Mouse (Mus musculus) kidney, embryonic 15.5 days (tissue): ENCODE data around the gene Gm28490. TPM values are rescaled to one million over a fixed set of nuclear protein-coding genes. Genes with fewer than 3 reads are reported as not detected.
"Not testable (repeated sequence)": the region's sequence is repeated elsewhere in the genome, so short reads cannot be mapped to it uniquely, and the experiment has no call there.

Experiments used
- ATAC-seq: fragments of 200-750 bp; cut with Nextera tagmentation; replicated peaks from 2 replicates; pipeline ENCODE4 v1.8.0; 2017; ENCODE audit warnings: moderate TSS enrichment; ENCODE audit not compliant: low FRiP score
- H3K27ac ChIP-seq: fragments of 300-500 bp; sonication (generic); 2 replicates; pipeline ENCODE4 v1.5.1; 2015; ENCODE audit warnings: mild to moderate bottlenecking, inconsistent platforms
- H3K27me3 ChIP-seq: fragments of 300-500 bp; sonication (generic); 2 replicates; pipeline ENCODE4 v1.6.1; 2015; ENCODE audit warnings: inconsistent platforms
- H3K36me3 ChIP-seq: fragments of 300-500 bp; sonication (generic); 2 replicates; pipeline ENCODE4 v1.6.1; 2015; ENCODE audit warnings: inconsistent platforms
- H3K4me1 ChIP-seq: fragments of 300-500 bp; sonication (generic); 2 replicates; pipeline ENCODE4 v1.6.1; 2015; ENCODE audit warnings: inconsistent platforms
- H3K4me2 ChIP-seq: fragments of 300-500 bp; sonication (generic); 2 replicates; pipeline ENCODE4 v1.6.1; 2015; ENCODE audit warnings: moderate library complexity, mild to moderate bottlenecking, inconsistent platforms
- H3K4me3 ChIP-seq: fragments of 300-500 bp; sonication (generic); replicated peaks from 2 replicates; pipeline ENCODE4 v1.5.1; 2015; ENCODE audit warnings: mild to moderate bottlenecking, inconsistent platforms
- H3K9ac ChIP-seq: fragments of 300-500 bp; sonication (generic); 2 replicates; pipeline ENCODE4 v1.6.1; 2015; ENCODE audit warnings: mild to moderate bottlenecking, inconsistent platforms
- H3K9me3 ChIP-seq: fragments of 300-500 bp; sonication (generic); replicated peaks from 2 replicates; pipeline ENCODE4 v1.6.1; 2016; ENCODE audit warnings: inconsistent platforms
- WGBS: fragments of 180-500 bp; shearing (Covaris S2); methylation state at CpG from one replicate; pipeline ENCODE4 v1.1.7; 2015; ENCODE audit warnings: mixed read lengths; 5-methylcytosine and 5-hydroxymethylcytosine counted together
- polyA plus RNA-seq: library from polyadenylated mRNA; unstranded; fragments of >200 nt; fragmentation: Nextera tagmentation; extraction: Ambion mirVana; gene quantifications from 2 replicates; pipeline ENCODE4 v1.2.1, GENCODE M21; 2015

Gm28490 gene
- not detected in 2 replicates for polyA plus RNA-seq

DNA sequence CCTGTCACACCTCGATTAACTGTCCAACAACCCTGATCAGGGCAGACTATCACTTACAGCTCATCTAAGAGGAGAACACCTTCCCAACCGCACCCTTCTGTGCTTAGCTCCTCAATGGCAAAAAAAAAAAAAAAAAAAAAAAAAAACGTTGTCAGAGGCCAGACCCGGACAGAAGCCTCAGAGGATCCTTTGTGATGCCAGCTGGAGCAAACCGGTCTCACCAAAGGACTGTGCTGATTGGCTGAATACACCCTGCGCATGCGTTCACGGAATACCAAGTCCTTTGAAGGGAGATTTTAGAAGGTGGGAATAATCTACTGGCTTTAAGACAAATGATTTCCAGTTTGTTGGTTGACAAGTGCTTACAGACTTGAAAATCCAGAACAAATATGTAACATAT lies at the start of gene Gm28490:
Gm28490 (minus strand) TSS at position 101 of the 400 bp plus-strand sequence.
- not testable (repeated sequence) for H3K9me3 ChIP-seq, H3K9ac ChIP-seq, H3K27ac ChIP-seq, H3K27me3 ChIP-seq, H3K36me3 ChIP-seq, H3K4me3 ChIP-seq, H3K4me1 ChIP-seq, ATAC-seq, H3K4me2 ChIP-seq
- WGBS: no CpG with 5 or more reads among the region's 8 CpGs
